Mouse (Mus musculus): ENCODE results near the gene Fzr1. TPM values are rescaled to one million over a fixed set of nuclear protein-coding genes. Genes with fewer than 3 reads are reported as not detected.

The Fzr1 gene
- polyA plus RNA-seq, 1 experiment from 2014 or later: 149 TPM

DNA sequence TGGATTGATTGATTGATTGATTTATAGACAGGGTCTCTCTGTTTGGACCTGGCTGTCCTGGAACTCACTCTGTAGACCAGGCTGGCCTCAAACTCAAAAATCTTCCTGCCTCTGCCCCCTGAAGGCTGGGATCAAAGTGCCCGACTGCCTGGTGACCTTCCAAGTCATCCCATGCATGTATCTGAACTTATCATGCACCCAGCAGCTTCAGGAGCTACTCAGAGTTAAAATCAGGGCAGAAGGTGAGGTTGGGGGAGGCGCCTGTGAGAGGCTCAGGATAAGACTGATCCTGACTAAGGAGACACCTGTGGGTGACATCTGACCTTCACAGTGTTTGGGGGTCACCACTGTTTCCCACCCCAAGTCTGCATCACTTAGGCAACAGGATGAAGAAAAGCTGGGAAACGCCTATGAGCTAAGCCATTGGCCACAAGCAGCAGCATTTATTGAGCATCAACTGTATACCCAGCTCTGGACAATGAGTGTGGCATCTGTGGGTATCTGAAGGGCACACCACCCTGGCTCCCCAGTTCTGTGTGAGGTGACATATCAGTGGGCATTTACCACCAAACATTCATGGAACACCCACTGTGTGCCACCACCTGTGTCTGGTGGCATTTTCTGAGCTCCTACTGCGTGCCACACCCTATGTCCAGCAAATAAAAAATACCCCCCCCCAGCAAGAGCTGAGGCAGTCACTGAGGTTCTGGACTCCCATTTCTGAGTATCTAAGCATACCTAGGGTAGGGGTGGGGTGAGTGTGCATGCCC, 45.3 kb upstream of the Fzr1 start:
- Histone ChIP-seq H3K4me2 (ENCODE audit: low read length) (peak overlapping the region; percentile 57), H3K36me3 (ENCODE audit: control insufficient read depth, insufficient read depth, low read length) (0 out of 2 replicates have a peak, but pooled peaks cover 4% of the 10 kb centered on the region), H3K9ac (ENCODE audit: low read depth, low read length) (0 out of 2 replicates have a peak overlapping the region, but pooled peaks have one; percentile 44), H3K4me3 (ENCODE audit: low read length) (no peak overlapping the region), H3K27ac (ENCODE audit: low read depth, low read length) (peak overlapping the region; percentile 37), H3K4me1 (ENCODE audit: control insufficient read depth, insufficient read depth, low read depth, low read length) (peaks cover 34% of the 10 kb centered on the region), H3K27me3 (replicated peaks; ENCODE audit: control insufficient read depth, insufficient read depth, low read length) (peaks cover 12% of the 10 kb centered on the region), H3K9me3 (ENCODE audit: control insufficient read depth, low read length) (no peaks in the 10 kb centered on the region; the same call in 1 of the 2 replicates)
- 74% methylated on average over 4 of the region's 4 CpGs for WGBS
- ATAC-seq: no peak

DNA sequence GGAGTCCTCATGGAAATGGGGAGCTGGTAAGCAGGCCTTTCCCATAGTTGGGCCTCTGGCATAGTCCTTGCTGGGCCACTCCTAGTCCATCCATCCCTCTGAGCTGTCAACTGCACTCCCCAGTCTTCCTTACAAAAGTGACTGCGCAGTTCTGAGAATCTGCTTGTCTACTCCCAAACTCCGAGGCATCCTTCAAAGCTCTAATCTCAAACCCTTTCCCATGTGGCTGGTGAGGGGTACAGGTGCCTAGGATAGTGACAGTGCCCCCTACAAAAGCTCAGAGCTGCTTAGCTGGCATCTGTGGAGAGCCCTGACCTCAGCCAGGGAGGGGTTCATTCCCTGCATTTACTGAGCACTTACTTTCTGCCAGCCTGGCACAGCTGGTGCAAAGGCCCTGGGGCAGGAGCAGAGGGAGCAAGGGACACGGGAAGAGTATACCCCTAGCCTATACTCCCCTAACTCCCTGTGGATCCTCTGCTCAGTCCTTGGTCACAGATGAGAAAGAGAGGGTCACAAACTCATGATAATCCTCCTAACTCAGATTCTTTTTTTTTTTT, 44.4 kb upstream of the Fzr1 start:
- peaks cover 9% of the 10 kb centered on the region for H3K27me3 ChIP-seq (replicated peaks; ENCODE audit: control insufficient read depth, insufficient read depth, low read length)
- no peak overlapping the region for H3K9ac ChIP-seq (ENCODE audit: low read depth, low read length)
- no peak overlapping the region for H3K4me3 ChIP-seq (ENCODE audit: low read length)
- H3K4me1 ChIP-seq (ENCODE audit: control insufficient read depth, insufficient read depth, low read depth, low read length): peaks cover 41% of the 10 kb centered on the region
- H3K9me3 ChIP-seq (ENCODE audit: control insufficient read depth, low read length): no peaks in the 10 kb centered on the region
- no peak overlapping the region for H3K27ac ChIP-seq (ENCODE audit: low read depth, low read length)
- WGBS: 82% methylated on average over 3 of the region's 3 CpGs
- no peak for ATAC-seq
- H3K4me2 ChIP-seq (ENCODE audit: low read length): no peak overlapping the region
- 0 out of 2 replicates have a peak, but pooled peaks cover 4% of the 10 kb centered on the region for H3K36me3 ChIP-seq (ENCODE audit: control insufficient read depth, insufficient read depth, low read length)

DNA sequence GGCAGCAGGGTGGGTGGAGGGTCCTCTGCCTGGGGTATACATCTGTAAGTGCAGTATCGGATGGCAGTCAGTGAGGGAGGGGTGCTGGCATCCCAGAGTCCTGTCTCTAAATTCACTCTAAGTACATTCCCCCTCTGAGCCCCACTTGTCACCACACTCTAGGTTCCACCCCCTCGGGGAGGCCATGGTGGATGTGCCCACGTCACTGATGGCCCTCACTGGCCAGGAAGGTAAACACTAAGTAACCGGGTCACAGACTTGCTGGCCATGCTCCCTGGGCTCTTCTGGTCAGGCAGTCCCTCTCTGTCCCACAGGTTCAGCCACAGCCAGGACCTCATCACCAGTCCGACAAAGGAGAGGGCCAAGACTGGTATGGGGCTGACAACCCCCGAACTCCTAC, 43.9 kb upstream of the Fzr1 start:
- peaks cover 44% of the 10 kb centered on the region for H3K4me1 ChIP-seq (ENCODE audit: control insufficient read depth, insufficient read depth, low read depth, low read length)
- WGBS: 74% methylated on average over 6 of the region's 6 CpGs
- no peak for ATAC-seq

DNA sequence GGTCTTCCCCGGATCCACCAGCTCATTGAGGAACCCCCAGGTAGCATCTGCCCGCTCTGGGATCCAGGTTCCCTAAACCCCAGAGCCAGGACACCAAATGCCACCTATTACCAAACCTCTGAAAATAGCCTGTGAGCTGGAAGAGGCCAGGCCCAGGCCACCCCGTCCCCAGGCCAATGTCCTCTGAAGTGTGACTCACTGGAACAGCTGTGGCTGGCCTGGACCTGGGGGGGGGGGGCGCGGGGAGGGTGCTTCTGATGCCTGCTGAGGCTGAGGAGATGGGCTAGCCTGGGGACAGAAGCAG, 43.4 kb upstream of the Fzr1 start:
- ATAC-seq: no peak
- Histone ChIP-seq H3K4me1 (ENCODE audit: control insufficient read depth, insufficient read depth, low read depth, low read length) (peaks cover 44% of the 10 kb centered on the region), H3K27ac (ENCODE audit: low read depth, low read length) (no peak overlapping the region), H3K36me3 (ENCODE audit: control insufficient read depth, insufficient read depth, low read length) (0 out of 2 replicates have a peak, but pooled peaks cover 4% of the 10 kb centered on the region), H3K4me3 (ENCODE audit: low read length) (no peak overlapping the region), H3K27me3 (replicated peaks; ENCODE audit: control insufficient read depth, insufficient read depth, low read length) (peaks cover 4% of the 10 kb centered on the region; the same call in 1 of the 2 replicates), H3K4me2 (ENCODE audit: low read length) (no peak overlapping the region), H3K9me3 (ENCODE audit: control insufficient read depth, low read length) (no peaks in the 10 kb centered on the region), H3K9ac (ENCODE audit: low read depth, low read length) (no peak overlapping the region)
- 71% methylated on average over 5 of the region's 5 CpGs for WGBS

More for the DNA sequence above, 43.9 kb upstream of the Fzr1 start:
- H3K4me3 ChIP-seq (ENCODE audit: low read length): no peak overlapping the region
- no peaks in the 10 kb centered on the region for H3K9me3 ChIP-seq (ENCODE audit: control insufficient read depth, low read length)
- 0 out of 2 replicates have a peak, but pooled peaks cover 4% of the 10 kb centered on the region for H3K36me3 ChIP-seq (ENCODE audit: control insufficient read depth, insufficient read depth, low read length)
- H3K27ac ChIP-seq (ENCODE audit: low read depth, low read length): no peak overlapping the region
- H3K4me2 ChIP-seq (ENCODE audit: low read length): no peak overlapping the region
- peaks cover 5% of the 10 kb centered on the region for H3K27me3 ChIP-seq (replicated peaks; ENCODE audit: control insufficient read depth, insufficient read depth, low read length)
- no peak overlapping the region; the same call in 1 of the 2 replicates for H3K9ac ChIP-seq (ENCODE audit: low read depth, low read length)

DNA sequence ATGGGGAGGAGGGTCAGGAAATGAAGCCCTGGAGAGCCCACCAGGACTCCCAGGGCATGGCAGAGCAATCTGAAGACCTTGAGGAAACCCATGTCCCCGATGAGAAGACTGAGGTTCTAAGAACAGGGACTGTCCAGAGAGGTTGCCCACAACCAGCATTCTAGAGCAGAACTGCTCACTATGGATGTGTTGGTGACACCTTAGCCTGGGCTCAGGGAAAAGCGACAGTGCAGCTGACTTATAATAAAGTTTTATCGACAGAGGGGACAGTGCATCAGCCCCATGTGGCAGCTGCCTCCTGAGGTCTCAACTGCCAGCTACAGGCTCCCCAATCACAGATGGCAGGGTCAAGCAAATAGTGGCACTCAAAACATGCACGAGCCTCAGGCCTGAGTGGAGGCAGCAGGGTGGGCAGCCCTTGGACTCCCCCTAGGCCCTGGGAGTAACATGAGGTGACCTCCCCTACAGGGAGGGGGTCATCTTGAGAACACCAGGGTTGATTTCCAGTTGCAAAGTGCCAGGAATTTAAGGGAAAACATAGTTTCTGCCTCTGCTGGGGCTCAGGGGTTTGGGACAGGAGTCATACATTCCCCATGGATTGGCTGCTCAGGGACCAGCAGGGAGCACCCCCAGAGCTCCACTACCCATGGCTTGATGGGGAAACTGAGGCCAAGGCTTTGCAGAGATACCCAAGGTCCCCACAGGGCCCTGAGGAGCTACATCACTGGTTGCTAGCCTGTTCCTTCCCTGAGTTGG, 42.9 kb upstream of the Fzr1 start:
- no peak overlapping the region for H3K27ac ChIP-seq (ENCODE audit: low read depth, low read length)
- 75% methylated on average over 4 of the region's 4 CpGs for WGBS
- peaks cover 43% of the 10 kb centered on the region for H3K4me1 ChIP-seq (ENCODE audit: control insufficient read depth, insufficient read depth, low read depth, low read length)
- 0 out of 2 replicates have a peak, but pooled peaks cover 4% of the 10 kb centered on the region for H3K36me3 ChIP-seq (ENCODE audit: control insufficient read depth, insufficient read depth, low read length)
- peaks cover 4% of the 10 kb centered on the region; the same call in 1 of the 2 replicates for H3K27me3 ChIP-seq (replicated peaks; ENCODE audit: control insufficient read depth, insufficient read depth, low read length)
- no peak overlapping the region for H3K4me3 ChIP-seq (ENCODE audit: low read length)
- no peak for ATAC-seq
- no peak overlapping the region for H3K4me2 ChIP-seq (ENCODE audit: low read length)
- no peaks in the 10 kb centered on the region for H3K9me3 ChIP-seq (ENCODE audit: control insufficient read depth, low read length)
- H3K9ac ChIP-seq (ENCODE audit: low read depth, low read length): no peak overlapping the region

DNA sequence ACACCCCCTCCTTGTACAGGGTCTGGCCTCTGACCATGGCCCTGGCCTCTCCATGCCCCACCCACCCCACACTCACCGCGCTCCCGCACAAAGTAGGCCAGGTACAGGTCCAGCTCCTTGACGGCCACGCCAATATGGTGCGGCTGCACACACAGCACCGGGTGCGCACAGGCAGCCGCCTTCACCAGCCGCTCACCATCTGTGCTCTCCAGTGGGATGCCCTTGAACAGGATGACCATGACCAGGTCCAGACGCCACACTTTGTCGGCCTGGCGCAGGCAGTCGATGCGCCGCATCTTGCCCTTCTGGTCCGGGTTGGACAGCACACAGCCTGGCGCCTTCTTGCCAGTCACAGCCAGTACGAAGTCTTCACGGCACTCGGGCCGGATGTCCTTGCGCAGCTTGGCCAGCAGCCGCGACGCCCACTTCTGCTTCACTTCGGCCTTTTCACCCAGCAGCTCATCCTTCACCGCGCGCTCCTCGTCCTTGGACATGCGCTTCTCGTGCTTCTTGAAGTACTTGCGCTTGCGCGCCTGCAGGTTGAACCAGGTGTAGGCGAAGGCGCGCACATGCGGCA, 42.0 kb upstream of the Fzr1 start:
- WGBS: 83% methylated on average over 40 of the region's 40 CpGs
- H3K4me2 ChIP-seq (ENCODE audit: low read length): no peak overlapping the region
- H3K4me3 ChIP-seq (ENCODE audit: low read length): no peak overlapping the region
- H3K9me3 ChIP-seq (ENCODE audit: control insufficient read depth, low read length): no peaks in the 10 kb centered on the region
- no peak overlapping the region for H3K9ac ChIP-seq (ENCODE audit: low read depth, low read length)
- H3K27ac ChIP-seq (ENCODE audit: low read depth, low read length): no peak overlapping the region
- no peak for ATAC-seq
- 0 out of 2 replicates have a peak, but pooled peaks cover 4% of the 10 kb centered on the region for H3K36me3 ChIP-seq (ENCODE audit: control insufficient read depth, insufficient read depth, low read length)
- peaks cover 41% of the 10 kb centered on the region for H3K4me1 ChIP-seq (ENCODE audit: control insufficient read depth, insufficient read depth, low read depth, low read length)
- H3K27me3 ChIP-seq (replicated peaks; ENCODE audit: control insufficient read depth, insufficient read depth, low read length): peaks cover 1% of the 10 kb centered on the region; the same call in 1 of the 2 replicates

DNA sequence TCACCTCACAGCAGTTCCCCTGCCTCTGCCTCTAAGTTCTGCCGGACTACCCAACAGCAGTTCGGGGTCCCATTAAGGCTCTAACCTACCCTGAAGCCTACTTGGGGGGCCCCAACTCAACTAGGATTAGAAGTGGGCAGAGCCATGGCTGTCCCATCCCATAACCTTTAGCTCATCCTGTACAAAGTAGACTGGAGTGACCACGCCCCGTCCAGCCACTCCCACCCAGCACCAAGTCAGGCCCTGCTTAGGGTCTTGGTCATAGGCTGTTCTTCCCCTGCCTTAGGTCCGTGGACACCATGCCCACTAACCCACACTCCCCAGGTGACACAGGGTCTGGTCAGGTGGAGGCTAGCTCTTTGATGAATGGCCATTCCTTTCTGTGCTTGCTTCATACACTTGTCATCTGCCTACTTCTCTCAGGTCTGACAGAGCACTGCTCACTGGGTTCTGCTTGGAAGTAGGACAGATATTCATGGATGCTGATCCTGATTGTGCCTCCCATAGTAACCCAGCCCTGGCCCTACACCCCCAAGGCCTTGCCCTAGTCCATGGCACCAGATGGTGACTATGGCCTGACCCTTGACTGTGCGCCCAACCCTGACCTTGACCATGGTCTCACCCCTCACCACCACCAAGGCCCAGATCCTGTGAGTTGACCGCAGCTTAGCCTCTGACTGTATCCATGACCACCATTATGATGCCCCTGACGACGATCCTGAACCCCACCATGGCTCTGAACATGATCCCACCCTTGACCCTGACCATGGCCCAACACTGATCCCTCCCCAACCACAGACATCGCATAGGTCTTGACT, 41.0 kb upstream of the Fzr1 start:
- no peak overlapping the region for H3K4me3 ChIP-seq (ENCODE audit: low read length)
- no peaks in the 10 kb centered on the region for H3K27me3 ChIP-seq (replicated peaks; ENCODE audit: control insufficient read depth, insufficient read depth, low read length)
- no peak for ATAC-seq
- H3K4me2 ChIP-seq (ENCODE audit: low read length): no peak overlapping the region
- H3K36me3 ChIP-seq (ENCODE audit: control insufficient read depth, insufficient read depth, low read length): 0 out of 2 replicates have a peak, but pooled peaks cover 4% of the 10 kb centered on the region
- no peak overlapping the region for H3K9ac ChIP-seq (ENCODE audit: low read depth, low read length)
- 90% methylated on average over 10 of the region's 10 CpGs for WGBS
- peaks cover 40% of the 10 kb centered on the region for H3K4me1 ChIP-seq (ENCODE audit: control insufficient read depth, insufficient read depth, low read depth, low read length)
- no peak overlapping the region for H3K27ac ChIP-seq (ENCODE audit: low read depth, low read length)
- no peaks in the 10 kb centered on the region for H3K9me3 ChIP-seq (ENCODE audit: control insufficient read depth, low read length)

DNA sequence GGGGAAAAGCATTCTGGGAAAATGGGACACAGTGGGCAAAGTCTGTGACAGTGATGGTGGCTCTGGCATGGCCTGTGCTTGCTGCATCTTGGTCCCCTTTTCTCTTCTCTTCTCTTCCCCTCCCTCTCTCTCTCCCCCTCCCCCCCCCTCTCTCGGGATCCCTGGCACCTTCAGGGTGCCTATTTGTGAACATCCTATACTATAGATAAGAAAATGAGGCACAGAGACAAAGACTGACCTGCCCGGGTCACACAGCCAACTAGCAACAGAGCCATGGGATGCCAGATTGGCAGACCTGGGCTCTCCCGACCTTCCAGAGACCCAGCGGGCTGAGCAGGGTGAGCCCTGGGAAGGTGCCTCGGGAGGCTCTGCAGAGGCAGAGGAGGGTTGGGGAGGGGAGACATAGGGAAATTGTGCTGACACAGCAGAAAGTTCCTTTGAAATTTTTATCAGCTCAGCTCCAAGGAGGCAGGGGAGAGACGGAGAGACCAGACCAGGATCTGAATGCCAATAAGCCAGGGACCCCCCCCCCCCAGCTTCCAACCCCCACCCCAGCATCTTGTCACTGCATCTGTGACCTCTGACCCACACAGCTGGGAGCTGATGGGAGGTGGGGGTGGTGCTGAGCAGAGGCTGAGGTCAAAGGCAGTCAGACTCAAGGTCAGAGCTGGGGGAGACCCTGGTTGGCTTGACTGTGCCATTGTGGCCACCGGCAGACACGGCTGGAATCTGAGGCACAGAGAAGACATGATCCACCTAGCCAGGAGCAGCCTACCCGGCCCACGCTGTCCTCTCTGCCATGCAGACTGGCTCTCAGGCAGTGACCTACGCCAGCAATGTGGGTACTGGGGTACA, 40.1 kb upstream of the Fzr1 start:
- Histone ChIP-seq H3K36me3 (ENCODE audit: control insufficient read depth, insufficient read depth, low read length) (0 out of 2 replicates have a peak, but pooled peaks cover 4% of the 10 kb centered on the region), H3K27ac (ENCODE audit: low read depth, low read length) (peak overlapping the region; percentile 36; the same call in 1 of the 2 replicates), H3K9ac (ENCODE audit: low read depth, low read length) (no peak overlapping the region), H3K4me2 (ENCODE audit: low read length) (no peak overlapping the region), H3K9me3 (ENCODE audit: control insufficient read depth, low read length) (no peaks in the 10 kb centered on the region), H3K4me3 (ENCODE audit: low read length) (no peak overlapping the region), H3K27me3 (replicated peaks; ENCODE audit: control insufficient read depth, insufficient read depth, low read length) (no peaks in the 10 kb centered on the region), H3K4me1 (ENCODE audit: control insufficient read depth, insufficient read depth, low read depth, low read length) (peaks cover 42% of the 10 kb centered on the region)
- WGBS: 45% methylated on average over 11 of the region's 11 CpGs
- ATAC-seq: no peak
